22 mouse cellular contexts compared by ENCODE assay signal in the genomic region with DNA sequence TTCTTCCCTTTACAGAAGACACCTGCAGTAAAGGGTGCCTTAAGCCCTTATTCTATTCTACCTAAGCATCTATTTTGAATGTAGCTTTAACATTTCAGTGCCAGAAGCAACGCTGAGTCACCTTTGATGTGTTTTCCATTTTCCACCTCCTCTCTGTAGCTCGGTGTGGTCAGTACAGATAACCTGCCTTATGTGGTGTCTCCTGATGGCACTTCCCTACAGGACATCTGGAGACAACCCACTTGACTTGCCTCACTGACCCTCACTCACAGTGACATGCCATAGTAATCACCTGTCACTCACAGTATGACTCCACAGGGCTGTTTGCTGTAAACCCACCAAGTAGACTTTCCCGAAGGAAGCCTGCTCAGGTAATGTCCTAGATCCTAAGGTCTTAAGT.
A peak's percentile ranks its signal among the peaks of the same experiment; 100 is the strongest.
DNase-seq lines count a peak whose midpoint lies in the region; ATAC-seq lines count a peak whose summit lies in the region.
"Had no signal": no experiment of that assay in that cellular context is flagged by ENCODE, and none has a peak within 500 bp of the region (broad histone marks: within the 10 kb centered on the region; RNA-seq: fewer than 3 reads in every experiment).

No protein-coding gene starts in this region.

- H3K4me1 ChIP-seq in heart, embryonic 11.5 days (ENCODE audit: control insufficient read depth, insufficient read depth, low read length), result no peaks in the 10 kb centered on the region
- H3K4me1 ChIP-seq in heart, embryonic 12.5 days (replicated peaks), result no peaks in the 10 kb centered on the region
- H3K4me1 ChIP-seq in midbrain, embryonic 10.5 days, result peaks cover 10% of the 10 kb centered on the region; the same call in 1 of the 2 replicates
- H3K4me1 ChIP-seq in midbrain, embryonic 11.5 days (ENCODE audit: control insufficient read depth, insufficient read depth, low read length), result no peaks in the 10 kb centered on the region

- WGBS in heart, embryonic 11.5 days (ENCODE audit: insufficient replicate concordance), result 70% methylated on average over 3 of the region's 3 CpGs
- WGBS in heart, embryonic 12.5 days, result 61% methylated on average over 3 of the region's 3 CpGs
- WGBS in midbrain, embryonic 10.5 days, result 88% methylated on average over 3 of the region's 3 CpGs
- WGBS in midbrain, embryonic 11.5 days, result 92% methylated on average over 3 of the region's 3 CpGs

- H3K36me3 ChIP-seq in heart, embryonic 11.5 days (ENCODE audit: control insufficient read depth, insufficient read depth, low read length), result no peaks in the 10 kb centered on the region
- H3K36me3 ChIP-seq in heart, embryonic 12.5 days, result no peaks in the 10 kb centered on the region
- no peaks in the 10 kb centered on the region for H3K36me3 ChIP-seq in midbrain, embryonic 10.5 days
- no peaks in the 10 kb centered on the region for H3K36me3 ChIP-seq in midbrain, embryonic 11.5 days (ENCODE audit: control insufficient read depth, insufficient read depth, low read length)
- H3K36me3 ChIP-seq: G1E had no signal

- 0 out of 2 replicates have a peak, but pooled peaks have one; percentile 42 for ATAC-seq in heart, embryonic 11.5 days (replicated peaks; ENCODE audit: insufficient number of reproducible peaks, low FRiP score, low TSS enrichment)
- peak; percentile 59; the same call in 1 of the 2 replicates for ATAC-seq in heart, embryonic 12.5 days (ENCODE audit: insufficient number of reproducible peaks, low FRiP score)
- ATAC-seq in midbrain, embryonic 11.5 days (ENCODE audit: low FRiP score), result no peak
- ATAC-seq: activated CD4-positive, CD25-positive, alpha-beta regulatory T cell, adult 4 months; CD4-positive, CD25-positive, alpha-beta regulatory T cell, adult 4 months; Patski had no signal

- no peak overlapping the region for H3K4me3 ChIP-seq in heart, embryonic 11.5 days (ENCODE audit: low read depth, low read length)
- H3K4me3 ChIP-seq in heart, embryonic 12.5 days, result no peak overlapping the region
- H3K4me3 ChIP-seq in midbrain, embryonic 10.5 days, result no peak overlapping the region
- H3K4me3 ChIP-seq in midbrain, embryonic 11.5 days (ENCODE audit: low read depth, low read length), result no peak overlapping the region

- H3K27me3 ChIP-seq in heart, embryonic 11.5 days (ENCODE audit: control insufficient read depth, insufficient read depth, low read length), result no peaks in the 10 kb centered on the region
- no peaks in the 10 kb centered on the region for H3K27me3 ChIP-seq in heart, embryonic 12.5 days (replicated peaks)
- no peaks in the 10 kb centered on the region for H3K27me3 ChIP-seq in midbrain, embryonic 10.5 days (ENCODE audit: low read depth, poor library complexity, severe bottlenecking)
- no peaks in the 10 kb centered on the region for H3K27me3 ChIP-seq in midbrain, embryonic 11.5 days (ENCODE audit: control insufficient read depth, insufficient read depth, low read length)
- H3K27me3 ChIP-seq: CH12.LX, Patski had no signal

- peak; percentile 64 for DNase-seq in heart, adult 11 months
- no peak for DNase-seq in heart, adult 9 months (ENCODE audit: low spot score in 2 of 2)
- DNase-seq in heart, postnatal 14 days, result no peak
- no peak for DNase-seq in heart, adult 8-10 months (ENCODE audit: low spot score)
- DNase-seq in midbrain, embryonic 10.5 days (ENCODE audit: low spot score), result peak; percentile 6
- DNase-seq in midbrain, embryonic 11.5 days (ENCODE audit: low spot score, missing footprints), result no peak
- DNase-seq: adrenal gland, adult 2 months; adrenal gland, adult 8-10 months; adrenal gland, postnatal 10 days; adrenal gland, postnatal 14 days; adrenal gland, postnatal 25 days; adrenal gland, postnatal 36 days; B cell, adult 2 months; cerebellum, adult 11 months; cerebellum, adult 11-12 months had no signal

- no peaks in the 10 kb centered on the region for H3K9me3 ChIP-seq in heart, embryonic 11.5 days (replicated peaks; ENCODE audit: control insufficient read depth, low read length)
- no peaks in the 10 kb centered on the region for H3K9me3 ChIP-seq in heart, embryonic 12.5 days (replicated peaks)
- H3K9me3 ChIP-seq in midbrain, embryonic 10.5 days (replicated peaks), result no peaks in the 10 kb centered on the region
- no peaks in the 10 kb centered on the region for H3K9me3 ChIP-seq in midbrain, embryonic 11.5 days (ENCODE audit: control insufficient read depth, low read length)

- intact Hi-C loops in heart, postnatal 14 days (cut with DNase I), result no loop called here

- no peak overlapping the region for H3K27ac ChIP-seq in heart, embryonic 11.5 days (ENCODE audit: low read depth, low read length)
- no peak overlapping the region for H3K27ac ChIP-seq in heart, embryonic 12.5 days (ENCODE audit: poor library complexity, severe bottlenecking)
- H3K27ac ChIP-seq in midbrain, embryonic 10.5 days (replicated peaks), result no peak overlapping the region
- H3K27ac ChIP-seq in midbrain, embryonic 11.5 days (ENCODE audit: low read depth, low read length), result no peak overlapping the region

- no peak overlapping the region for H3K9ac ChIP-seq in heart, embryonic 11.5 days (ENCODE audit: low read depth, low read length)
- no peak overlapping the region for H3K9ac ChIP-seq in heart, embryonic 12.5 days
- H3K9ac ChIP-seq in midbrain, embryonic 11.5 days (ENCODE audit: low read length), result no peak overlapping the region

- H3K4me2 ChIP-seq in heart, embryonic 11.5 days, result no peak overlapping the region
- no peak overlapping the region for H3K4me2 ChIP-seq in heart, embryonic 12.5 days
- no peak overlapping the region for H3K4me2 ChIP-seq in midbrain, embryonic 11.5 days

Comparison
In these comparisons a context has a peak if more than half of its experiments do, and no peak if none do; other contexts are left out.
1. DNase-seq: peak in heart, adult 11 months (single experiment) and midbrain, embryonic 10.5 days (single experiment); none in heart, adult 9 months (0 of 2), heart, postnatal 14 days (0 of 2), heart, adult 8-10 months (single experiment) and midbrain, embryonic 11.5 days (single experiment).